Mouse (Mus musculus): ENCODE measurements at regions not wholly inside any gene's neighbourhood (a gene's known extent, or its start where the extent isn't known, plus 50 kb on each side); places are given as distances from the start of the nearest gene placed in this dataset.
"Not testable (repeated sequence)": the region's sequence is repeated elsewhere in the genome, so short reads cannot be mapped to it uniquely, and the experiment has no call there.

DNA sequence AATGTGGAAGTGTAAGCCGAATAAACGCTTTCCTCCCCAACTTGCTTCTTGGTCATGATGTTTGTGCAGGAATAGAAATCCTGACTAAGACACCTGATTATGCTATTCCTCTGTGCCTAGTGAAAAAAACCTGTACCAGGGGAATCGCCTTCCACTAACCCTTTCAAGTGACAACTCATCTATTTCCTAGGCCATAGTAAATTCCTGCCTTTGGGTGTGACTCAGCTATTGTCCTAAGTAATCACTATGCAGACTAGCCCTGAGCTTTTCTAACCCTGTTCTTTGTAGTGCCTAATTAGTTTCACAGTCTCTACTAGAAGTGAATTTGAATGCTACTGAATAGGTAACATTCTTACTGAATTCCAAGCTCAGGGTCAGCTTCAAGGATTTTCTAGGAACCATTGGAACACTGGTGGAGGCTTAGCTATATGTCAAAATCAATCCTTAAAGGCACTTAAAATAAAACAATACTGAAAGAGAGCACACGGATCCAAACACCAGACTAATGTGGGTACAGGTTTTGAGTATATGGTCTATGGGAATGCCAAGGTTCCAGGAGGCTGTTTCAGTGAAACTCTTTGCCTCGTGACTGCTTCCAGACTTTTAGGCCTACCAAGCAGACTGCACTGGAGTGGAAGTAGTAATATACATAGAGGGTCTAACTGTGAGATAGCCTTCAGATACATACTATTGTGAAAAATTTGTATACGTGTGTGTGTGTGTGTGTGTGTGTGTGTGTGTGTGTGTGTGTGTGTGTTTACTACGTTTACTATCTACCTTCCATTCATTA is 1036.3 kb upstream of the Cntn5 start:
- TF ChIP-seq MAFK (IDR thresholded peaks at IDR 0.05; ENCODE audit: insufficient read depth, low read depth, low read length) (0 out of 2 replicates have a peak, but pooled peaks have one; percentile 29), ZNF384 (IDR thresholded peaks at IDR 0.05; ENCODE audit: low read depth, low read length) (peak; percentile 82; the same call in 1 of the 2 replicates), CHD2 (IDR thresholded peaks at IDR 0.05; ENCODE audit: low read depth, low read length) (peak; percentile 47; the same call in 1 of the 2 replicates)
- not testable (repeated sequence) for TF ChIP-seq ZC3H11A (IDR thresholded peaks at IDR 0.05; ENCODE audit: borderline replicate concordance, low read depth, low read length); HCFC1 (IDR thresholded peaks at IDR 0.05; ENCODE audit: borderline replicate concordance, insufficient read depth, low read length)

All from ES-E14 (cell line).